Mouse (Mus musculus) stomach, postnatal 0 days (tissue): ENCODE measurements around the gene Myrfl. TPM values are rescaled to one million over a fixed set of nuclear protein-coding genes. Genes with fewer than 3 reads are reported as not detected.

ENCODE experiments used
- ATAC-seq: fragments of 200-750 bp; cut with Nextera tagmentation; 2 replicates; pipeline ENCODE4 v1.8.0; 2017; ENCODE audit not compliant: low FRiP score, low TSS enrichment
- DNase-seq: peaks from one replicate; pipeline ENCODE4 v3.0.0-alpha.2; 2016; ENCODE audit warnings: low spot score
- H3K27ac ChIP-seq: fragments of 300-500 bp; sonication (generic); replicated peaks from 2 replicates; pipeline ENCODE4 v1.5.1; 2014; ENCODE audit warnings: mild to moderate bottlenecking, control low read depth
- H3K27me3 ChIP-seq: fragments of 300-500 bp; sonication (generic); 2 replicates; pipeline ENCODE4 v1.6.1; 2014; ENCODE audit warnings: low read length; ENCODE audit not compliant: control insufficient read depth, insufficient read depth
- H3K36me3 ChIP-seq: fragments of 300-500 bp; sonication (generic); 2 replicates; pipeline ENCODE4 v1.6.1; 2014; ENCODE audit warnings: low read length, mixed read lengths; ENCODE audit not compliant: control insufficient read depth, insufficient read depth
- H3K4me1 ChIP-seq: fragments of 300-500 bp; sonication (generic); replicated peaks from 2 replicates; pipeline ENCODE4 v1.6.1; 2014; ENCODE audit warnings: antibody characterized with exemption; ENCODE audit not compliant: control insufficient read depth, insufficient read depth
- H3K4me2 ChIP-seq: fragments of 300-500 bp; sonication (generic); replicated peaks from 2 replicates; pipeline ENCODE4 v1.6.1; 2014; ENCODE audit warnings: low read depth, mild to moderate bottlenecking, control low read depth, moderate library complexity
- H3K4me3 ChIP-seq: fragments of 300-500 bp; sonication (generic); 2 replicates; pipeline ENCODE4 v1.5.1; 2014; ENCODE audit warnings: low read depth, low read length, control low read depth
- H3K9ac ChIP-seq: fragments of 300-500 bp; sonication (generic); 2 replicates; pipeline ENCODE4 v1.6.1; 2014; ENCODE audit warnings: mild to moderate bottlenecking, low read length, control low read depth, mixed read lengths
- H3K9me3 ChIP-seq: fragments of 300-500 bp; sonication (generic); 2 replicates; pipeline ENCODE4 v1.6.1; 2016; ENCODE audit warnings: low read length; ENCODE audit not compliant: control insufficient read depth
- CTCF ChIP-seq: IDR thresholded peaks from 2 replicates; pipeline ENCODE4 v1.5.1; 2016; ENCODE audit warnings: antibody characterized with exemption, low read depth, mild to moderate bottlenecking, moderate library complexity
- EP300 ChIP-seq: optimal IDR thresholded peaks from 2 replicates; pipeline ENCODE3; 2016; ENCODE audit warnings: antibody characterized with exemption
- WGBS: fragments of 180-500 bp; shearing (Covaris S2); extraction: QIAGEN DNeasy Blood & Tissue Kit; methylation state at CpG from one replicate; pipeline ENCODE4 v1.1.7; 2014; 5-methylcytosine and 5-hydroxymethylcytosine counted together
- polyA plus RNA-seq: library from polyadenylated mRNA; unstranded; fragments of >200 nt; fragmentation: Nextera tagmentation; extraction: Ambion mirVana; gene quantifications from 2 replicates; pipeline ENCODE4 v1.2.1, GENCODE M21; 2015

The Myrfl gene
- polyA plus RNA-seq, 1 experiment from 2014 or later: 0.02 TPM

- Histone ChIP-seq H3K4me1 (no peaks in the 10 kb centered on the region), H3K27ac (no peak overlapping the region), H3K9me3 (no peaks in the 10 kb centered on the region), H3K9ac (no peak overlapping the region), H3K36me3 (no peaks in the 10 kb centered on the region), H3K4me2 (no peak overlapping the region), H3K4me3 (no peak overlapping the region), H3K27me3 (no peaks in the 10 kb centered on the region)
- ATAC-seq (no peak), DNase-seq (no peak)
- WGBS: 79% methylated on average over 11 of the region's 11 CpGs
- TF ChIP-seq CTCF (no peak), EP300 (no peak)
These were observed 43.4 kb downstream of the Myrfl start for GRCm38 (mm10) chr10:116853159-116853845.

GRCm38 (mm10) chr10:116848749-116849473, 47.8 kb downstream of the Myrfl start:
- 18% methylated on average over 22 of the region's 22 CpGs for WGBS
- DNase-seq (peak; percentile 81), ATAC-seq (peak; percentile 57; the same call in 1 of the 2 replicates)
- Histone ChIP-seq H3K4me3 (0 out of 2 replicates have a peak overlapping the region, but pooled peaks have one; percentile 6), H3K9ac (no peak overlapping the region), H3K36me3 (no peaks in the 10 kb centered on the region), H3K27ac (no peak overlapping the region), H3K4me1 (no peaks in the 10 kb centered on the region), H3K27me3 (no peaks in the 10 kb centered on the region), H3K4me2 (no peak overlapping the region; the same call in none of the 2 replicates), H3K9me3 (no peaks in the 10 kb centered on the region)
- peak; percentile 94 for TF ChIP-seq CTCF
- no peak for TF ChIP-seq EP300

- Histone ChIP-seq H3K4me1 (no peaks in the 10 kb centered on the region), H3K9me3 (no peaks in the 10 kb centered on the region), H3K27me3 (no peaks in the 10 kb centered on the region), H3K9ac (no peak overlapping the region), H3K4me3 (no peak overlapping the region), H3K4me2 (no peak overlapping the region), H3K27ac (no peak overlapping the region), H3K36me3 (no peaks in the 10 kb centered on the region)
- 82% methylated on average over 3 of the region's 3 CpGs for WGBS
- DNase-seq: no peak
- ATAC-seq: no peak
- no peak for TF ChIP-seq CTCF
- no peak for TF ChIP-seq EP300
These were observed 55.2 kb downstream of the Myrfl start for GRCm38 (mm10) chr10:116841551-116841950.

- Histone ChIP-seq H3K4me2 (no peak overlapping the region), H3K4me1 (no peaks in the 10 kb centered on the region), H3K9ac (no peak overlapping the region), H3K27ac (no peak overlapping the region), H3K9me3 (no peaks in the 10 kb centered on the region), H3K4me3 (no peak overlapping the region), H3K36me3 (no peaks in the 10 kb centered on the region), H3K27me3 (no peaks in the 10 kb centered on the region)
- WGBS: 87% methylated on average over 6 of the region's 6 CpGs
- ATAC-seq (no peak), DNase-seq (no peak)
- no peak for TF ChIP-seq CTCF
- TF ChIP-seq EP300: no peak
These were observed 66.0 kb downstream of the Myrfl start for GRCm38 (mm10) chr10:116830676-116831075.

- H3K27me3 ChIP-seq: no peaks in the 10 kb centered on the region
- no peak for DNase-seq
- H3K27ac ChIP-seq: no peak overlapping the region
- no peaks in the 10 kb centered on the region for H3K9me3 ChIP-seq
- no peak for TF ChIP-seq EP300
- no peak for TF ChIP-seq CTCF
- no peak overlapping the region for H3K9ac ChIP-seq
- H3K4me3 ChIP-seq: no peak overlapping the region
- H3K4me1 ChIP-seq: no peaks in the 10 kb centered on the region
- WGBS: 50% methylated on average over 4 of the region's 4 CpGs
- no peak for ATAC-seq
- no peaks in the 10 kb centered on the region for H3K36me3 ChIP-seq
- no peak overlapping the region for H3K4me2 ChIP-seq
These were observed 68.6 kb downstream of the Myrfl start for GRCm38 (mm10) chr10:116828099-116828498.

- H3K27ac ChIP-seq: no peak overlapping the region
- no peaks in the 10 kb centered on the region for H3K4me1 ChIP-seq
- no peak overlapping the region for H3K4me2 ChIP-seq
- TF ChIP-seq CTCF (no peak), EP300 (no peak)
- H3K4me3 ChIP-seq: no peak overlapping the region
- H3K36me3 ChIP-seq: no peaks in the 10 kb centered on the region
- H3K9me3 ChIP-seq: no peaks in the 10 kb centered on the region
- DNase-seq: no peak
- no peak for ATAC-seq
- WGBS: 84% methylated on average over 11 of the region's 11 CpGs
- no peaks in the 10 kb centered on the region for H3K27me3 ChIP-seq
- H3K9ac ChIP-seq: no peak overlapping the region
These were observed 69.4 kb downstream of the Myrfl start for GRCm38 (mm10) chr10:116827306-116827705.
